Mouse (Mus musculus) cerebellum, postnatal 4 days (tissue): ENCODE measurements around the gene Fkbpl.

Source experiments
- DNase-seq, 2 experiments: peaks; one replicate each; pipeline ENCODE4 v3.0.0; 2022; ENCODE audit warnings: low spot score in 2 of 2, mixed read lengths in 1 of 2

Gene Fkbpl

DNA sequence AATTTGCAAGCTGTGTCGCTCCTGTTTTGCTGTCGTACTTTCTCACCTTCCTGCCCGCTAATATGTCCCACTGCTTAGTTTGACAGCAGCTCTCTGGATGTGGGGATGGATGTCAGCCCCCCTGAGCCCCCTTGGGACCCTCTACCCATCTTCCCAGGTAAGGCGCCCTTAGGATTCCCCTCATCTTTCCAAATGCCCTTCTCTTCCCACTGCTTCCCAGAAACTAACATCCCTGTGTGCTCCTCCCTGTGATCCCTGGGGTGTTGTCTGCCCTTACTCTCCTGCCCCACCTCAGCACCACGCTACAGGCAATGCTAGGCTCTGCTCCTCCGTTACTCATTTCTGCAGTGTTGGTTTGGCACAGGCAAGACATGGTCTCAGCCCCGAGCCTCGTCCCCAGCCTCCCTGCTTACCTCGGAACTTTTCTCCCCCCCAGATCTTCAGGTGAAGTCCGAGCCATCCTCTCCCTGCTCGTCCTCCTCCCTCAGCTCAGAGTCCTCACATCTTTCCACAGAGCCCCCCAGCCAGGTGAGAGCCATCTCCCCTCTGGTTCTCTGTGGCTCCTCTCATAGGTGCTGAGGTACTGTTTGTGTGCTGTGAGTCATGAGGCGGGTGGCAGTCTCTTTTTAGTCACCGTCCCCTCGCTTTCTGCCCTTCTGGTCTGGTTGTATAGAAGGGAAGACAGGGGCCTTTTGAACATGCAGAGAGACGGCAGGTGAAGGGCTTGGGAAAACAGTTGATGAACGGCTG is 3.8 kb downstream of the Fkbpl start:
- no peak for DNase-seq

DNA sequence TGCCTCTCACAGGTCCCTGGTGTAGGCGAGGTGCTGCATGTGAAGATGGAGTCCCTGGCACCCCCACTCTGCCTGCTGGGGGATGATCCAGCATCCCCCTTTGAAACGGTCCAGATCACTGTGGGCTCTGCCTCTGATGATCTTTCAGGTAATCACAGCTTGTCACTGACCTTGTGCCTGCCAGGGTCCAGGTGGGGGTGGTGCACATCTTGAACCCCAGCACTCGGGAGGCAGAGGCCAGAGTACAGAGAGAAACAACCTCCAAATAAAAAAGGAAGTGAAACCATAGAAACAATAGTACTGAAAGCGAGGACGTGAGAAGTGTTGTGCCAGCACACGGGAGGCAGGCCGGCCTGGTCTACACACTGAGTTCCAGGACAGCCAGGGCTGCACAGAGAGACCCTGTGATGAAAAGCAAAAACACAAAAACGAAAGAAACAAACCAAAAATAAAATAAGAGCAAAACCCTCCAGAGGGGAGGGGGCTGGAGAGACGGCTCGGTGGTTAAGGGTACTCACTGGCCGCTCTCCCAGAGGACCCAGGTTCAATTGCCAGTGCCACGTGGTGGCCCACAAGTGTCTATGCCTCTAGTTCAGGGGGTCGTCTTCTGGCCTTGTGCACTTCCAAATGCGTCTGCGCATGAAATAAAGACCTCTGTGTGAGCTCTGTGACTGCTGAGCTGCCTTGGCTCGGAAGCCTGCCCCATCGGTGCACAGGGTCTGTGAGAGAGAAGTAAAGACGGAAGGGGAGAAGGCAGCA is 4.7 kb downstream of the Fkbpl start:
- no peak for DNase-seq

DNA sequence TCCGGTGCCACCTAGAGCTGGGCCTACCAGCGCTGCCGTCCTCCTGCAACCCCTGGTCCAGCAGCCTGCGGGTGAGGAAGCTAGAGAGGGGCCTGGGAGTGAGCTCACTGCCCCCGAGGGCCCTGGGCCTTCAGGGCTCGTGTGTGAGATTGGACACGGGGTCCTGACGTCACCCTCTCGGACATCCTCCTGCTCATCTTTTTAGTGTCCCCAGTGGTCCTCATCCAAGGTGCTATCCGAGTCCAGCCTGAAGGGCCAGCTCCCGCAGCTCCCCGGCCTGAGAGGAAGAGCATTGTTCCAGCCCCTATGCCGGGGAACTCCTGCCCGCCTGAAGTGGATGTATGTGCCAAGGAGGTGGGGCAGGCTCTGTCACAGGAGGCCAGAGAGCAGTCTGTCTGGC is 6.2 kb downstream of the Fkbpl start:
- DNase-seq = no peak

DNA sequence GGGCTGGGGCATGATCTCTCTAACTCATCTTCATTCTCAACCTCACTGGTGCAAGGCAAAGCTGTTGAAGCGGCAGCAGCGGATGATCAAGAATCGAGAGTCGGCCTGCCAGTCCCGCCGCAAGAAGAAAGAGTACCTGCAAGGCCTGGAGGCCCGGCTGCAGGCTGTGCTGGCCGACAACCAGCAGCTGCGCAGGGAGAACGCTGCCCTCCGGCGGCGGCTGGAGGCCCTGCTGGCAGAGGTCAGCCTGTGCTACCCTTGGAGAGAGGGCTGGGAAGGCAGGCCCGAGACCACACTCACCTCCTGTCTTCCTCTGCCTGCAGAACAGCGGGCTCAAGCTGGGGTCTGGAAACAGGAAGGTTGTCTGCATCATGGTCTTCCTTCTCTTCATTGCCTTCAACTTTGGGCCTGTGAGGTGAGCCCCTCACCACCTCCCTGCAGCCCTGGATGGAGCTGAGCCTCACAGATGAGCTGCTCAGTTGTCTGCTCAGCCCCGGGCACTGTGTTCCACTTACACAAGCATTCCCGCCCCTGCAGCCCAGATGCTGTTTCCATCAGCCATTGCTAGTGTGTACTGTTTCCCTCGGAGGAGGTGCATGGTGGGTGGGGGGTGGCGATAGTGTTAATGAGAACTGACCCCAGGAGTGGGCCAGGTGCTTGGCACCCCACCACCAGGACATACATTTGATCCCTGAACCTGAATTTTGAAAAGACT is 7.1 kb downstream of the Fkbpl start:
- no peak for DNase-seq

- DNase-seq = no peak
Observed at GRCm38 (mm10) chr17:34652546-34652945, 8.0 kb downstream of the Fkbpl start.

DNA sequence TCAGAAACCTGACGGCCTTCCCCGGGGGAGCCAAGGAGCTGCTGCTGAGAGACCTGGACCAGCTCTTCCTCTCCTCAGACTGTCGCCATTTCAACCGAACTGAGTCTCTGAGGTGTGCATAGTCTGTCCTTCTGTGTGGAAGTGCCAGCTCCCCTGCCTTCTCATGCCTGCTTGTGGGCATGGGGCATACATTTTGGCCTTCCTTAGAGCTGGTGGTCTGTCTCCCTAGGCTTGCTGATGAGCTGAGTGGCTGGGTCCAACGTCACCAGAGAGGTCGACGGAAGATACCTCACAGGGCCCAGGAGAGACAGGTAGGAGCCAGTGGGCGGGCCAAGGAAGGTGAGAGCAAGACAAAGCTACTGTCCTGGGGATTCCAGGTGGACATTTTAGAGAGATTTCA is 8.4 kb downstream of the Fkbpl start:
- no peak for DNase-seq

- DNase-seq = no peak
Observed at GRCm38 (mm10) chr17:34653746-34654285, 9.3 kb downstream of the Fkbpl start.

DNA sequence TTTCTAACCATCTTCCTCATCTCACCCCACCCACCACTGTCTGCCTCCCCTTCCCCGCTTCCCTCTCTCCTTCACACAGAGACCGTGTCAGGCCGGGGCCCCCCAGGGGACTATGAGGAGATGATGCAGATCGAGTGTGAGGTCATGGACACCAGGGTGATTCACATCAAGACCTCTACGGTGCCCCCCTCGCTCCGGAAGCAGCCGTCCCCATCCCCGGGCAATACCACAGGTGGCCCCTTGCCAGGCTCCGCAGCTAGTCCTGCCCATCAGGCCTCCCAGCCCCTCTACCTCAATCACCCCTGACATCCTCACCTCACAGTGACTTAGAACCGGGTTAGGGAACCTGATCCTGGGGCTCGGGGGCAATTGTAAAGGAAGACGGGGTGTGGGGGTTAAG is 9.8 kb downstream of the Fkbpl start:
- DNase-seq = no peak

GRCm38 (mm10) chr17:34655160-34655559 is 10.6 kb downstream of the Fkbpl start:
- no peak for DNase-seq

- DNase-seq = no peak
Observed at GRCm38 (mm10) chr17:34655581-34655991, 11.0 kb downstream of the Fkbpl start.

DNA sequence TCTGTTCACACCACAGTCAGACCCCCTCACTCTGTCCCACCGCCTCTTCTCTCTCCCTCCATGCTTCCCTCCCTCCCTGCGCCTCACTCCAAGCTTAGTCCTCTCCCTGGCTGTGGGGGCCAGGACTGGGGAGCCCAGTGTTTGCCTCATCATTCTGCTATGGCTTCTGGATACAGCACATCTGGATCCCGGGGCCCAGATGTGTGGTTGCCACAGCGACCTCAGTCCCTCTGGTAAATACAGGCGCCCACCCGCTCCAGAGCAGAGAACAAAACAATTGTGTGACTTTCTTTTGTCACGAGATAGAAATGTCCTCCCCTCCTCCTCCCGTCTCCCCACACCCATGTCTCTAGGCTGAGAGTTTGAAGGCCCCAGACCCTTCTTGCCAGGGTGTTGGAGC is 12.1 kb downstream of the Fkbpl start:
- DNase-seq = no peak

DNA sequence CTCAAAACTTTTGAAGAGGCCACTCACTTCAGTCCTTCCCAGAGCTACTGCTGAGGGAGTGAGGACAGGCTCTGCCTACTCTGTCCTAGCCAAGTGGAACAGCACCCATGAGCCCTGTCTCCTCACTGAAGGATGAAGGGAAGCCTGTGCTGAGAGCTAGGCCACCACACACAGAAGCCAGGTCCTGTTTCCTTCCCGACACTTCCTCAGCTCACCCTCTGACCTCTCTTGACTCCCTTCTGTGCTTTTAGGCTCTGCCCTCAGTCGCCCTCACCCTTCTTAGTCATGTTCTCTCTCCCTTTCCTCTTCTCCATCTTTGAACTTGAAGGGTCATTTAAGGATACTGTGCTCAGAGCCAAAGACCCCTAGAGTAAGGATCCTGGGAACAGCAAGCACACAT is 12.7 kb downstream of the Fkbpl start:
- DNase-seq = no peak

GRCm38 (mm10) chr17:34658145-34658544 is 13.6 kb downstream of the Fkbpl start:
- no peak for DNase-seq

- no peak for DNase-seq
Observed at GRCm38 (mm10) chr17:34658591-34658990, 14.0 kb downstream of the Fkbpl start.

DNA sequence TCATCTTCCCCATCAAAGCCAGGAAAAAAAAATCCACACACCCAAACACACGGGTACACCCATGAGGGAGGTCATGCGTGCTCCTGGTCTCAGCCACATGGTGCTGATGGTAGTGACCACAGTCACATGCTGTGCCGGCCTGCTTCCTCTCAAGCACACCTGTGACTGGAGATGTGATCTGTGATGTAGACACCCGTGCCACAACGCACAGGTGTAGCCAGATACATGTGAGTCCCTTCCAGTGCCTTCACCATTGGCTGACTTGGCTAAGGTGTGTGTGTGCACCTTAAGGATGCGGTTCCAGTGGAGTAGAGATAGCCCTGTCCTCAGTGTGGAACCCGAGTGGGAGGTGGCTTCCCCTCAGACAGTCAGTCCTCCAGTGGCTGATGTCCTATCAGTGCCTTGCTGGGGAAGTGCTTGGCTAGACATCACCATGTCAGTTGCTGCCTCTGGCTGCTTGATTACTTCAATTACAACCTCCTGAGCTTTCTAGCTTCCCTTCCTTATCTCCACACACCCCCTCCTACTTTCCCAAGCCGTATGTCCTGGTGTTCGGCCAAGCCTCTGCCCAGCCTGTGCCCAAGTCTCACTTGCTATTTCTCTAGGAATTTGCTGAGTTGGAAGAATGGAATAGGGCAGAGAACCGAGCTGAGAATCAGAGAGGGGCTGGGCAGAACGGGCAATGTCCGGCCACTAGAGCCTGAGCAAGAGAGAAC is 14.8 kb downstream of the Fkbpl start:
- no peak for DNase-seq

- no peak for DNase-seq
Observed at GRCm38 (mm10) chr17:34659897-34660214, 15.3 kb downstream of the Fkbpl start.

DNA sequence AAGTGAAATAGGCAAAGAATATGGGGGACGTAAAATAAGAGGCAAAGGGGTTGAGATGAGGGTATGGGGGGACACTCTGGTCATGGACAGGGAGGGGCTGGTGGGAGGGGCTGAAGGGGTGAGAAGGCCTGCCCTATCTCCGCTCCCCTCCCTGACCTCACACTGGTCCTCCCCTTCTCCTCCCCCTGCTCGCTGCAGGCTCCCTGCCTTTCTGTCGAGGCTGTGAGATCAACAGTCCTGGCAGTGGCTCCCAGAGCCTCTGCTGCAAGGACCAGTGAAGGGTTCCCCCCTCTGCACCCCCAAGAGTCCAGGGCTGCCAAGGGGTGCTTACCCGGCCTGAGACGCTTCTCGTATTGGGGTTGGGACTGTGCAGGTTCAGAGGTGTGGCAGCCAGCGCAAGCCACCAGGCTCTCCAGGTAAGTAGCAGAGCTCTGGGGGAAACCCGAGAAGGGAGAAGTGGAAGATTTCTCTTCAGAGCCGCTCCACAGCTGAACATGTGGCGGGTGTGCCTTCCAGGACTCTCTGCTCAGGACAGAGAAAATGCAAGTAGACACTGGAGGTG is 15.8 kb downstream of the Fkbpl start:
- no peak for DNase-seq

DNA sequence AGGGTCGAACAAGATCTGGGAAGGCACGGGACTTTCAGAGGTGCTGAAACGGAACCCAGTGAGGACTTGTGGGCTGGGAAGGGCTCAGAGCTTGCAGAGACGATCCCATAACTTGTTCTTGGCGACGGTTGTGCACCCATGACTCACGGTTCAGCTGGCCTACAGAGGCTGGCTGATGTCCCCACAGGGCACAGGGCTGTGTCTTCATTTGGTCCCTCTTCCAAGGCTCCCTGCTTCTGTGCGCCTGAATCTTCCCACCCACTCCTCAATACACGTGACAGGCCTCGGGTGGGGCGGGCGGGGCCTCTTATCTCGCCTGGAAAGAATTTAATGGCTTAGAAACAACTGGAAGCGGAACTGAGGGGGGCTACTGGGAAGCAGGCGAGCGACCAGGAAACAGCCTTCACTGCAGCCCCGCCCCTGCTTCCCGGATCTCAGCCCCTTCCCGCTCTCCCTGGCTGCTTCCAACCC is 16.6 kb downstream of the Fkbpl start:
- DNase-seq = no peak

GRCm38 (mm10) chr17:34662468-34662867 is 17.9 kb downstream of the Fkbpl start:
- no peak for DNase-seq

DNA sequence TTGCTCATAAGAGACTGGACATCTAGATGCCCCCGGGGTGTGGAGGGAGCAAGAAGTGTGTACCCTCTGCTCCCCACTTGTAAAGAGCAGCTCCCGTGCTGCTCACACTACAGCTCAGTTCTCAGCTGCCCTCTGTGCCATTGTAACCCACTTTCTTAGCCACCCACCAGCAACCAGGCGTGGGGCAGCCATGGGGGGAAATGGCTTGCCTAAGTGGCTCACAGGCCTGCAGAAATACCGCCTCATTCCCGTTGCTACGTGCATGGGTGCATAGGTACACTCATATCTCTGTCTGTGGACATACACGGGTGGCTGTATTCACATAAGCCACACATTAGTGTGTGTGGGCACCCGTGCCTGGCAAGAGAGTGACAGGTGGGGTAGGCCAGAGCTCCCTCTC is 18.4 kb downstream of the Fkbpl start:
- DNase-seq = no peak

GRCm38 (mm10) chr17:34663558-34663957 is 19.0 kb downstream of the Fkbpl start:
- no peak for DNase-seq
